In the genomic region with DNA sequence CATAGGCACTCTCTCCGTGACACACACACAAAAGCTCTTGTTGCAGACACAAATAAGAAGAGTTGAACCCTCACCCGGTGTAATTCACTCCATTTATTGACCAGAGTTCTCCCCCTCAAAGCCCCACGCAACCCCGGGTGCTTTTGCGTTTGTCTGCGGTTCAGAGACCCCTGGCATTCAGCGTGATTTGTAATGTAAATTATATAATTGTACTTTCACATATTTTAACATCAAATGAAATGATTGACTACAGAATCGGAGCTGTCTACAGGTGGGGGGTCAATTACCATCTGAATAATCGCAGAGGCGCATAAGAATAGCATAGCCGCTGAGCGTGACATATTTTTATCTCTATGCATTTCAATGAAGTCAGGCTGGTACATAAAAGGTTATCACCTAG, we compare ENCODE assay signal across 20 mouse cellular contexts.
DNase-seq lines count a peak whose midpoint lies in the region; ATAC-seq and TF ChIP-seq lines count a peak whose summit lies in the region.
"Had no signal": no experiment of that assay in that cellular context is flagged by ENCODE, and none has a peak within 500 bp of the region (broad histone marks: within the 10 kb centered on the region; RNA-seq: fewer than 3 reads in every experiment).

No protein-coding gene starts in this region.

- no peak overlapping the region for H3K4me2 ChIP-seq in forebrain, embryonic 15.5 days (replicated peaks)
- peak overlapping the region; percentile 7; the same call in 1 of the 2 replicates for H3K4me2 ChIP-seq in midbrain, embryonic 14.5 days (ENCODE audit: low read length)
- H3K4me2 ChIP-seq: embryonic facial prominence, embryonic 15.5 days had no signal

- TF ChIP-seq CTCF in brain, embryonic 14.5 days (IDR thresholded peaks at IDR 0.05; ENCODE audit: borderline replicate concordance, extremely low read depth, insufficient read depth, insufficient read length): no peak

- 0 out of 2 replicates have a peak overlapping the region, but pooled peaks have one; percentile 17 for H3K27ac ChIP-seq in forebrain, embryonic 15.5 days (replicated peaks)
- peak overlapping the region; percentile 32; the same call in 1 of the 2 replicates for H3K27ac ChIP-seq in midbrain, embryonic 14.5 days (replicated peaks; ENCODE audit: low read depth, low read length)
- H3K27ac ChIP-seq: embryonic facial prominence, embryonic 15.5 days; heart, adult 2 months; liver, embryonic 14.5 days had no signal

- no peak for TF ChIP-seq POLR2A in brain, embryonic 14.5 days (IDR thresholded peaks at IDR 0.05; ENCODE audit: borderline replicate concordance, extremely low read depth, insufficient read depth, insufficient read length, poor library complexity, severe bottlenecking)

- DNase-seq in R1 (ENCODE audit: low read depth, low spot score): peak; percentile 73
- peak; percentile 79 for DNase-seq in brain, embryonic 14.5 days (ENCODE audit: low read depth)
- peak; percentile 73 for DNase-seq in midbrain, embryonic 14.5 days
- no peak for DNase-seq in adrenal gland, adult 18-20 months (ENCODE audit: low spot score in 2 of 2)
- no peak for DNase-seq in spleen, postnatal 14 days (ENCODE audit: low spot score in 2 of 2)
- DNase-seq: adrenal gland, adult 2 months; cerebellum, postnatal 36 days; heart, adult 2 months; heart, postnatal 36 days; kidney, postnatal 4 days; lung, postnatal 14 days; right cerebral cortex, postnatal 14 days; thymus, adult 2 months had no signal

- no peaks in the 10 kb centered on the region for H3K36me3 ChIP-seq in forebrain, embryonic 15.5 days
- H3K36me3 ChIP-seq in midbrain, embryonic 14.5 days (ENCODE audit: control insufficient read depth, insufficient read depth, low read length): no peaks in the 10 kb centered on the region
- H3K36me3 ChIP-seq: embryonic facial prominence, embryonic 15.5 days had no signal

- ATAC-seq in forebrain, embryonic 15.5 days (replicated peaks): no peak
- ATAC-seq in midbrain, embryonic 14.5 days (ENCODE audit: low FRiP score, low TSS enrichment): peak; percentile 53; the same call in 1 of the 2 replicates
- no peak for ATAC-seq in megakaryocyte, adult 5-6 weeks (ENCODE audit: poor library complexity, severe bottlenecking)
- ATAC-seq: intestine, postnatal 0 days; Patski had no signal

- no peak overlapping the region for H3K9ac ChIP-seq in forebrain, embryonic 15.5 days (replicated peaks)
- no peak overlapping the region for H3K9ac ChIP-seq in midbrain, embryonic 14.5 days (replicated peaks; ENCODE audit: low read length)
- H3K9ac ChIP-seq: embryonic facial prominence, embryonic 15.5 days; liver, embryonic 14.5 days had no signal

- no peak overlapping the region for H3K4me3 ChIP-seq in forebrain, embryonic 15.5 days
- H3K4me3 ChIP-seq in midbrain, embryonic 14.5 days (replicated peaks; ENCODE audit: low read depth, low read length): no peak overlapping the region
- H3K4me3 ChIP-seq: embryonic facial prominence, embryonic 15.5 days; heart, adult 2 months had no signal

- WGBS in forebrain, embryonic 15.5 days: 19% methylated on average over 12 of the region's 12 CpGs
- 2% methylated on average over 12 of the region's 12 CpGs for WGBS in midbrain, embryonic 14.5 days

- H3K27me3 ChIP-seq in forebrain, embryonic 15.5 days: no peaks in the 10 kb centered on the region
- H3K27me3 ChIP-seq in midbrain, embryonic 14.5 days (ENCODE audit: control insufficient read depth, insufficient read depth, low read length): peaks cover 8% of the 10 kb centered on the region
- H3K27me3 ChIP-seq: CH12.LX; embryonic facial prominence, embryonic 15.5 days had no signal

- H3K4me1 ChIP-seq in forebrain, embryonic 15.5 days: peaks cover 17% of the 10 kb centered on the region
- H3K4me1 ChIP-seq in midbrain, embryonic 14.5 days (ENCODE audit: control insufficient read depth, insufficient read depth, low read length): peaks cover 40% of the 10 kb centered on the region

- no peaks in the 10 kb centered on the region for H3K9me3 ChIP-seq in forebrain, embryonic 15.5 days
- no peaks in the 10 kb centered on the region for H3K9me3 ChIP-seq in midbrain, embryonic 14.5 days (ENCODE audit: control insufficient read depth, low read length)
- H3K9me3 ChIP-seq: embryonic facial prominence, embryonic 15.5 days had no signal

Comparison
In these comparisons a context has a peak if more than half of its experiments do, and no peak if none do; other contexts are left out.
1. DNase-seq: peak in R1 (single experiment), brain, embryonic 14.5 days (single experiment) and midbrain, embryonic 14.5 days (single experiment); none in adrenal gland, adult 18-20 months (0 of 2) and spleen, postnatal 14 days (0 of 2).